Mouse (Mus musculus): ENCODE measurements around the gene Tjp1. TPM values are rescaled to one million over a fixed set of nuclear protein-coding genes. Genes with fewer than 3 reads are reported as not detected.

The Tjp1 gene
- total RNA-seq, 2 experiments from 2014 or later = 82.5 to 86.3 TPM

Other genes with a start within 250 kb of the Tjp1 start
- gene Tarsl2, start 117.1 kb upstream of the Tjp1 start, total RNA-seq (2021) = 10 to 100 TPM; 33.2 to 34.3 TPM
- 10 to 100 TPM; 20.1 to 24.0 TPM for gene Tm2d3, start 163.4 kb upstream of the Tjp1 start, total RNA-seq (2021)

All from heart, adult 18-20 months (tissue).